Mouse (Mus musculus) embryonic facial prominence, embryonic 11.5 days (tissue): ENCODE data around the gene Psma3. TPM values are rescaled to one million over a fixed set of nuclear protein-coding genes. Genes with fewer than 3 reads are reported as not detected.

ENCODE experiments used
- ATAC-seq: fragments of 200-750 bp; cut with Nextera tagmentation; replicated peaks from 2 replicates; pipeline ENCODE4 v1.8.0; 2017; ENCODE audit warnings: low read depth; ENCODE audit not compliant: insufficient number of reproducible peaks, low FRiP score, low TSS enrichment
- DNase-seq: peaks from one replicate; pipeline ENCODE4 v3.0.0-alpha.2; 2015; ENCODE audit warnings: low spot score
- H3K27ac ChIP-seq: fragments of 300-500 bp; sonication (generic); replicated peaks from 2 replicates; pipeline ENCODE4 v1.5.1; 2014; ENCODE audit warnings: mild to moderate bottlenecking, low read depth, low read length, control low read depth
- H3K27me3 ChIP-seq: fragments of 300-500 bp; sonication (generic); 2 replicates; pipeline ENCODE4 v1.6.1; 2014; ENCODE audit warnings: mild to moderate bottlenecking, low read length, moderate library complexity, mixed read lengths; ENCODE audit not compliant: control insufficient read depth, insufficient read depth
- H3K36me3 ChIP-seq: fragments of 300-500 bp; sonication (generic); replicated peaks from 2 replicates; pipeline ENCODE4 v1.6.1; 2014; ENCODE audit warnings: low read depth, mild to moderate bottlenecking, low read length, moderate library complexity, mixed read lengths; ENCODE audit not compliant: control insufficient read depth, insufficient read depth
- H3K4me1 ChIP-seq: fragments of 300-500 bp; sonication (generic); 2 replicates; pipeline ENCODE4 v1.6.1; 2014; ENCODE audit warnings: low read length, mixed read lengths; ENCODE audit not compliant: control insufficient read depth, insufficient read depth
- H3K4me2 ChIP-seq: fragments of 300-500 bp; sonication (generic); 2 replicates; pipeline ENCODE4 v1.6.1; 2014; ENCODE audit warnings: low read depth, mild to moderate bottlenecking, control low read depth, low read length, moderate library complexity
- H3K4me3 ChIP-seq: fragments of 300-500 bp; sonication (generic); 2 replicates; pipeline ENCODE4 v1.5.1; 2014; ENCODE audit warnings: low read depth, low read length, control low read depth
- H3K9ac ChIP-seq: fragments of 300-500 bp; sonication (generic); replicated peaks from 2 replicates; pipeline ENCODE4 v1.6.1; 2014; ENCODE audit warnings: mild to moderate bottlenecking, control low read depth, low read length
- H3K9me3 ChIP-seq: fragments of 300-500 bp; sonication (generic); replicated peaks from 2 replicates; pipeline ENCODE4 v1.6.1; 2016; ENCODE audit warnings: mild to moderate bottlenecking, low read length, inconsistent platforms, mixed read lengths; ENCODE audit not compliant: control insufficient read depth
- WGBS: fragments of 180-500 bp; shearing (Covaris S2); extraction: QIAGEN DNeasy Blood & Tissue Kit; methylation state at CpG from one replicate; pipeline ENCODE4 v1.1.7; 2014; 5-methylcytosine and 5-hydroxymethylcytosine counted together
- polyA plus RNA-seq: library from polyadenylated mRNA; unstranded; fragments of >200 nt; fragmentation: Nextera tagmentation; extraction: Ambion mirVana; gene quantifications from 2 replicates; pipeline ENCODE4 v1.2.1, GENCODE M21; 2014

Psma3 gene
- polyA plus RNA-seq, 1 experiment from 2014 or later, result 805 TPM

DNA sequence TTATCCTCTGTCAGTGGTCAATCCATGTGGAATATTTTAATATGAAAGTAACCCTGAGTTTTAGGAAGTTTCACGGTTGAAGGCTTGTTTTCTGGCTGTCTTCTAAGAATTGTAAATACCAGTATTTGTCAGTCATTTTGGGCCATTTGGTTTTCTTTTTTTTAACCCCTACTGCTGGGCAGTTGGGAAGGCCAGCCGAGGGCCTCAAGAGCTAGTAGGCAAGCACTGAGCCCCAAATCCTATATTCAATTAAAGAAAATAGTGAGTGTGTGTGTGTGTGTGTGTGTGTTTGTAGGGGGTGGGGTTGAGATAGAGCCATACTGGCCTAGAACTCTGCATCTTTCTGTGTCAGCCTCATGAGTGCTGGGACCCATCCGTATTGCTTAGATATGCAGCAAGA lies 1.5 kb downstream of the Psma3 start:
- Histone ChIP-seq H3K9ac (no peak overlapping the region), H3K4me3 (peak overlapping the region; percentile 95), H3K4me2 (peak overlapping the region; percentile 56), H3K9me3 (no peaks in the 10 kb centered on the region), H3K27me3 (no peaks in the 10 kb centered on the region), H3K36me3 (no peaks in the 10 kb centered on the region; the same call in 1 of the 2 replicates), H3K4me1 (no peaks in the 10 kb centered on the region; the same call in 1 of the 2 replicates), H3K27ac (no peak overlapping the region)
- ATAC-seq (no peak), DNase-seq (no peak)
- 68% methylated on average over 3 of the region's 3 CpGs for WGBS

DNA sequence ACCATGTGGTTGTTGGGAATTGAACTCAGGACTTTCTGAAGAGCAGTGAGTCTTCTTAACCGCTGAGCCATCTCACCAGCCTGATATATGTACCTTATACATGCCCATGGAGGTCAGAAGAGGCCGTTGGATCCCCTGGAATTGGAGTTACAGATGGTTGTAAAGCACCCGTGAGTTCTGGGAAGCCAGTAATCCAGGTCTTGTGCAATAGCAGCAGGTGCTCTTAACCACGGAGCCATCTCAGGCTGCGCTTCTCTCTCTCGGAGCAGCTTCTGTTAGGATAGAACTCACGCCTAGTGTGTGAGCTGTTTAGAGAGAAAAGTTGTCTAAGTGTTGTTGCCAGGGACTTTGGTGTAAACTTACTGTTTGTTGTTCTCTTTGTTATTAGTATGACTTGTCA lies 3.9 kb downstream of the Psma3 start:
- Histone ChIP-seq H3K27me3 (no peaks in the 10 kb centered on the region), H3K4me3 (no peak overlapping the region), H3K36me3 (no peaks in the 10 kb centered on the region), H3K4me1 (no peaks in the 10 kb centered on the region; the same call in 1 of the 2 replicates), H3K9ac (no peak overlapping the region), H3K9me3 (no peaks in the 10 kb centered on the region), H3K27ac (no peak overlapping the region), H3K4me2 (no peak overlapping the region)
- DNase-seq (no peak), ATAC-seq (no peak)
- 89% methylated on average over 7 of the region's 7 CpGs for WGBS

DNA sequence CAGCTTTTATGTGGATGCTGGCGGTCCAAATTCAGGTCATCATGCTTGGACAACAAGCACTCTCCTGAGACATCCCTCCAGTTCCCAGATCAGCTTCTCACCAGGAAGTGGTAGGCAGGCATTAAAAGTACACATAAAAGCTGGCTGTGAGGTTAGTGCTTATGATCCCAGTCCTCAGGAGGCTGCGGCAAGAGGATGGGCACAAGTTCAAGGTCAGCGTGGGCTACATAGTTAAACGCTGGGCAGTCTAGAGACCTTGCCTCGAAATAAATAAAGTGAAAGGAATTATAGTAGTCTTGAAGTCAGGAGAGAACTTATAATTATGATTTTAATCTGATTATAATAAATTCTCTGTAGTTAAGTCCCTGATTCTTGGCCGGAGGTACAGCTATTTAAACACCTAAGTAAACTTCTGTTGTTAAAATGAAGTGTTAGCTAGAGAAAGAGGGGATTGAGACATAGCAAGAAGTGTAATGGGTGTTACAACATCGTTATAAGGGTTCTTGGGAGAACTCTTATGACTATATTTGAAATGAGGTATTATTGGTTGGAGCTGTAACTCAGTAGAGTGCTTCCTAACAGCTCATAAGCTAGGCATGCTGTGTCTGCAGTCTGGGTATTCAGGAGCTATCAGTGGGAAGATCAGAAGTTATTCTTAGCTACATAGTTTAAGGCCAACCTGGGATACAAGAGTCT lies 10.6 kb downstream of the Psma3 start:
- DNase-seq (no peak), ATAC-seq (no peak)
- H3K27me3 ChIP-seq, result no peaks in the 10 kb centered on the region
- no peaks in the 10 kb centered on the region for H3K9me3 ChIP-seq
- H3K4me3 ChIP-seq, result no peak overlapping the region
- no peak overlapping the region for H3K27ac ChIP-seq
- H3K4me2 ChIP-seq, result no peak overlapping the region
- H3K36me3 ChIP-seq, result no peaks in the 10 kb centered on the region; the same call in 1 of the 2 replicates
- 92% methylated on average over 7 of the region's 7 CpGs for WGBS
- H3K9ac ChIP-seq, result no peak overlapping the region
- no peaks in the 10 kb centered on the region for H3K4me1 ChIP-seq

DNA sequence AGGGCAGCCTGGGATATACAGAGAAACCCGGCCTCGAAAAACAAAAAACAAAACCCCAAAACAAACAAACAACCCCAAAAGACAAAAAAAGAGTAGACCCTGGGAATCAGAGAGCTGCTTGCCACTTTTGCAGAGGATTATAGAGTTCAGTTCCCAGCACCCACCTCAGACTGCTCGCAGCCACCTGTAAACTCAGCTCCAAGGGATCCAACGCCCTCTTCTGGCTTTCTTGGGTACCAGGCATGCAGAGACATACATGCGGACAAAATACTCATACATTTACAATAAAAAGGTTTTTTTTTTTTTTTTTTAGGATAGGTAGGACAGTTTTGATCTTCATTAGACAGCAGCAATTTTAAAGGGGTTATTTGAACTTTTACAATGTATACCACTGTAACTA lies 22.8 kb downstream of the Psma3 start:
- 87% methylated on average over 5 of the region's 5 CpGs for WGBS
- DNase-seq, result no peak
- H3K36me3 ChIP-seq, result peaks cover 5% of the 10 kb centered on the region

DNA sequence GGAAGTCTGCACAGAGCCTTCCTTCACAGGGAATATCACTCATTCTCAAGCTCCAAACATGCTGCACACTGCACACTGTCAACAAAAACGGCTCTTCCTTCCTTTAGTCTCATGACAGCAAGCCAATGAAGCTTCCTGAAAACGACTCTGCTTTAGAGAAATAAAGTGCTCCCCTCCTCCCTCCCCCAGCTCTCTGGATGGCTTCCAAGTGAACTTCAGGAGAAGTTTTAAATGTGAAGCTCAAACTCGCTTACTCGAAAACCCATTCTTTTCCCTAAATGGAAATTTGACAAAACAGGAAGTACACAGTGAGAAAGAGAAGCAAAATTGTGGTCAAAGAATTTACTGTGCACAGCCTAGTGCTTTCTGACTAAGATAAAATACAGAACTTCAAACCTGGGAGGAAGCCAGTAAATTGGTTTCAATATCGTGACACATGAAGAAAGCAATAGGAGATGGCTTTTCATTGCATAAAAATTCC lies 25.0 kb downstream of the Psma3 start:
- Histone ChIP-seq H3K27me3 (no peaks in the 10 kb centered on the region), H3K4me2 (no peak overlapping the region), H3K9ac (no peak overlapping the region), H3K4me3 (no peak overlapping the region), H3K36me3 (peaks cover 5% of the 10 kb centered on the region), H3K27ac (no peak overlapping the region), H3K4me1 (no peaks in the 10 kb centered on the region), H3K9me3 (no peaks in the 10 kb centered on the region)
- 75% methylated on average over 5 of the region's 5 CpGs for WGBS
- ATAC-seq (no peak), DNase-seq (no peak)

More for the DNA sequence above, 22.8 kb downstream of the Psma3 start:
- Histone ChIP-seq H3K4me3 (no peak overlapping the region), H3K9ac (no peak overlapping the region), H3K9me3 (no peaks in the 10 kb centered on the region), H3K27ac (no peak overlapping the region), H3K4me2 (no peak overlapping the region), H3K27me3 (no peaks in the 10 kb centered on the region), H3K4me1 (no peaks in the 10 kb centered on the region)
- no peak for ATAC-seq

DNA sequence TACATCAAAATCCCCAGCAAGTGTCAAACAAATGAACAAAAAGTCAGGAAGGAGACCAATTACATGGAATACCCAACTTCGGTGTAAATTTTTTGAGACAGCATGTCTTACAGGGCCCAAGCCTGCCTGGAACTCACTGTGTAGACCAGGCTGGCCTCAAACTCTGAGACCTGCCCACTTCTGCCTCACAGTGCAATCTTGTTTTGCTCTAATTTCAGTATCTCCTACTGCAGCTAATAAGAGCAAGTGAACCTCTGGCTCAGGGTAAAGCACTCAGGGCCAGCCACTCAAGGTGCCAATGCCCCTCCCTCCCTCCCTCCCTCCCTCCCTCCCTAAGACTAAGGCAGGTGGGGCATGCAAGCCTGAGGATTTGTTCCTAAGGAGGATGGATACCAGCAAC lies 25.9 kb downstream of the Psma3 start:
- Histone ChIP-seq H3K27ac (no peak overlapping the region), H3K36me3 (peaks cover 5% of the 10 kb centered on the region), H3K4me2 (no peak overlapping the region), H3K27me3 (no peaks in the 10 kb centered on the region), H3K9ac (no peak overlapping the region), H3K4me1 (no peaks in the 10 kb centered on the region), H3K4me3 (no peak overlapping the region), H3K9me3 (no peaks in the 10 kb centered on the region)
- WGBS, result 96% methylated on average over 1 of the region's 1 CpGs
- ATAC-seq, result no peak
- no peak for DNase-seq

DNA sequence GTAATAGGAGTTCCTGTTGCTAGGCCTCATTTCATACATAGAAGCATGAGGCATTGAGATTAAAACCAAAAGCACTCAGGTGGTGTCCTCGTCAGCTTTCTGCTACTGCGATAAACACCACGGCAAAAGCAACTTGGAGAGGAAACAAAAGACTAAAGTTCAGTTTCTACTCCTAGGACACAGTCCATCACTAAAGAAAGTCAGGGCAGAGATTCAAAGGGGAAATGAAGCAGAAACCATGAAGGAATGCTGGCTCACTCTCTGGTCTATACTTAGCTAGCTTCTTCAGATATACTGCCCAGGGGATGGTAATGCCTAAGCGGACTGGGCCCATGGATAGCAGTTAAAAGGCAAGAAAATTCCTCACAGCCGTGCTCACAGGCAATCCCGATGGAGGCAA lies 27.0 kb downstream of the Psma3 start:
- no peaks in the 10 kb centered on the region for H3K27me3 ChIP-seq
- H3K4me1 ChIP-seq, result no peaks in the 10 kb centered on the region
- no peak overlapping the region for H3K4me2 ChIP-seq
- no peak for DNase-seq
- H3K4me3 ChIP-seq, result no peak overlapping the region
- H3K27ac ChIP-seq, result no peak overlapping the region
- H3K36me3 ChIP-seq, result peaks cover 3% of the 10 kb centered on the region
- ATAC-seq, result no peak
- no peak overlapping the region for H3K9ac ChIP-seq
- 83% methylated on average over 6 of the region's 6 CpGs for WGBS
- H3K9me3 ChIP-seq, result no peaks in the 10 kb centered on the region

DNA sequence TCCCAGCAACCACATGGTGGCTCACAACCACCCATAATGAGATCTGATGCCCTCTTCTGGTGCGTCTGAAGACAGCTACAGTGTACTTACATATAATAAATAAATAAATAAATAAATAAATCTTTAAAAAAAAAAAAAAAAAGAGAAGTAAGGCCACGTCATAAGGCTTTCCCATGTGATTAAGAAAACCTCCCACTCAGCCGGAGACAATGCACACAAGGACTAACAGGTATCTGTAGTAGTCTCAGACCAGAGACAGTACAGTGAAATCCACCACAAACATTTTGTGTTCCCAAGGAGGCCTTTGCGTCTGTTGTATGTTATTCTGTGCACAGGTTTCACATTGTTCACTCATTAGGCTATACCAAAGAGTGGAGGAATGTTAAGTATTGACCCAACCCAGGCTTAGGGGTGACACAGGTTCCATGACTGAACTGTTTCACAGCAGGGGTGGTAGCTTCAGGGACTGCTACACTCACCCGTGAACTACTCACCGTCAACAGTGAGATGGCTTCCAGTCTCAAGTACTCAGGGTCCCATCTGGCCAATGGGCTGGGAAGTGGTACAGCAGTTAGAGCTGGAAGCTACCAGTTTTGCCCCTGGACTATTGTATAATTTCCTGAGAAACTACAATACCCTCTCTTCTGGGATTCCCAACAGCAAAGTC lies 29.5 kb downstream of the Psma3 start:
- no peaks in the 10 kb centered on the region for H3K9me3 ChIP-seq
- WGBS, result 88% methylated on average over 5 of the region's 6 CpGs
- H3K9ac ChIP-seq, result no peak overlapping the region
- no peak for ATAC-seq
- no peak overlapping the region for H3K4me2 ChIP-seq
- DNase-seq, result no peak
- no peak overlapping the region for H3K27ac ChIP-seq
- H3K4me1 ChIP-seq, result no peaks in the 10 kb centered on the region
- H3K36me3 ChIP-seq, result peaks cover 3% of the 10 kb centered on the region
- no peaks in the 10 kb centered on the region for H3K27me3 ChIP-seq
- no peak overlapping the region for H3K4me3 ChIP-seq
